Mouse (Mus musculus) urinary bladder, postnatal 4 days (tissue): ENCODE measurements around the gene Spata32.

Experiments used
- DNase-seq, 2 experiments: peaks; one replicate each; pipeline ENCODE4 v3.0.0; 2021 to 2022; ENCODE audit warnings: low spot score in 2 of 2

Spata32 gene

DNA sequence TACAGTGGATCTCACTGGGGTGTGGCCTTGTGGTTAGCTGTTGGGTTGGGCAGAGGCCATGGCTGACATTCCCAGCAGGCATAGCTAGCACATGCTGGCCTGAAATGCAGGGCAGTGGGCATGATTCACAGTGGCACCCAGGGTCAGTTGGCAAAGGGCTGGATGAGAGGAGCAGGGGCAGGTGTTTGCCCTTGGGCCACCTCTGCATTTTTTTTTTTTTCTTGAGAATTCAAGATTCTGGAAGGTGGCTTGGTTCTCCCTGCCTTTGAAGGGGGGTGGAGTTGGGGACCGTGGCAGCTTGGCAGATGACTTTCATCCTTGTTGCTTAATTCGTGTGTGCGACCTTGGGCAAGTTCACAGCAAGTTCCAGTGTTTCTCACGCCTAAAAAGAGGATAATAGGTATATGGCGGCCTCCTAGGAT, 43.8 kb downstream of the Spata32 start:
- DNase-seq, result no peak

GRCm38 (mm10) chr11:103173771-103174344, 44.4 kb downstream of the Spata32 start:
- DNase-seq, result no peak

DNA sequence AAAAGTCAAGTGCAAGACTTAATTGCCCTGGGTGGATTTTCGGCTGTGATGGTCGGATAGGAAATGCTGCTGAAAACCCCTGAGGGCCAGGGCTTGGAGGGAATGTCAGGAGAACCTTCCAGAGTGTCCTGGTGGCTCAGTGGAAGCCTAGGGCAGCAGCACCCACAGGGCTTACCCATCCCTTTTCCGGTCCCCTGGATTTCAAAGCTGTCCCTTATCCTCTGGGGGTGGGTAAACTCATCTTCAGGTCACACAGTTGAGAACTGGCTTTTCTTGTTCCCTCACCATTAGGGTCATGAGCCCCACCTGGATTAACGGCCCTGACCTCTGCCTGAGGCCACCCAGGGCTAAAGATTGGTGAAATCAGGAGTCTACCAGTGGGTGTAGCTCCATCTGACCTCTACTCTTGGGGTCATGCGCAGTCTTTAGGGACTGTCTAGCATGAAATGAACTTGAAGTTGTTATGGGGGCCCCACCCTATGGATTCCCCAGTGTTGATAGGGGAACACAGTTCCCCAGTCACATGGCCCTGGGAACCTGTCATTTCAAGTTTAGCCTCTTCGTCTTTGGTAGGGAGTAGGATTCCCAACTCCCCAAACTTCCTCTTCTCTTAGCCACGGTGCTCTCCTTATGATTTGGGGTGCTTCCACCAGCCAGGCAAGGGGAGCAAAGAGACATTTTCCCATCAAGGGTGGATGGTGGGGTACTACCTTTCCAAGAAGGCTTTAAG, 45.0 kb downstream of the Spata32 start:
- no peak for DNase-seq

DNA sequence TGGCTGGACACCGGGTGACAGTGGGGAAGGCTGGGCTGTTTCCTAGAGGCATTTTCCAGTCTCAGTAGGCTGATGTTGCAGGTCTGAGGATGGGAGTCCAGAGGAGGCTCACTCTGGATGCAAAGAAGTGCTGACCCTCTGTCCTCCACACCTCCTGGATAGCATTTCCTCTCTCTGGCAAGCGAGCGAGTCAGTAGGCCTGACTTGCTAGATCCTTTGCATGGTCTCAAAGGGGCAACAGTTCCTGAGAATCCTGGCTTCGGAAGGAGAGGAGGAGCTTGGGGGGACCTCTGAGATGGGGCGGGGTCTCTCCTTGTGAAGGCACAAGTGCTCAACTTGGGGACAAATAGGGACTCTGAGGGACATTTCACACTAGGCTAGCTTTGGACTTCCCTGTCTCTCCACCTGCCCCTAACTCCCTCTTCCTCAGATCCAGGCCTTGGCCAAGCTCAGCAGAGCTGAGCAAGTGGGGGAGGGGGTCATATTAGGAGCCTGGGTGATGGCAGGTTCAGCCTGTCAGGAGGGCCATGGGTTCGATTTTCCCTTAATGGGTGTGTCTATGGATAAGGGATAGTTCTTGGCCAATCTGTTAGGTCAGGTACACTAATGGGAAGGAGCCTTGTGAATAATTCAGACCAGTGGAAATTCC, 45.7 kb downstream of the Spata32 start:
- no peak for DNase-seq

DNA sequence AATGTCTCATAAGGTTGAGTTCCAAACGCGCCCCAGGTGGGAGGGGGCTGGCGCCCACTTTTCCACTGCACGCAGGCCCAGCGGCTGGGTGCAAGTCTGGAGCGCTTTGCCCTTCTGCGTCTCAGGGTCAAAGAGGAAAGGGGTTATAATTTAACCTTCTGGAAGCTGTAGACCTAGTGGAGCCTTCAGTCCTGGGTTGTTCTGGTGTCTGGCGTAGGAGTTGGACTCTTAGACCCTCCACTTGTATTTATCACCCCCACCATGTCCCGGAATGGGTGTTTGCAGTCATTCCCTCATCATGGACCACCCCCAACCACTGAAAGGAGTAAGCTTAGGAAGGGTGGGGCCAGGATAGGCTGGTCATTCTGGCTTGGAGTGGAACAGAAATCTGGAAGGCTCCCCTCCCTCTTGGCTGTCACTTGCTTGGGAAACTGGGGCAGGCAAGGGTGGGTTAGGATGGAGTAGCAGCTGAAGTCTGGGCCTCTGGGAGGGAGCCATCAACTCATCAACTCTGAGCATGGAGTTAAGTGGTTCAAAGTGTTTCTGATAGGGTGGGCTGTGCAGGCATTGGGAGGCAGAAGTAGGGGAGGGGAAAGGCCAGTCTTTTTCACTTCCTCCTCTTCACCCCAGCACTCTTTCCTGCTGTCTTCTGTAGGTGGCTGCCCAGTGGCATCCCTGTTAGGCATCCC, 46.4 kb downstream of the Spata32 start:
- DNase-seq, result no peak

DNA sequence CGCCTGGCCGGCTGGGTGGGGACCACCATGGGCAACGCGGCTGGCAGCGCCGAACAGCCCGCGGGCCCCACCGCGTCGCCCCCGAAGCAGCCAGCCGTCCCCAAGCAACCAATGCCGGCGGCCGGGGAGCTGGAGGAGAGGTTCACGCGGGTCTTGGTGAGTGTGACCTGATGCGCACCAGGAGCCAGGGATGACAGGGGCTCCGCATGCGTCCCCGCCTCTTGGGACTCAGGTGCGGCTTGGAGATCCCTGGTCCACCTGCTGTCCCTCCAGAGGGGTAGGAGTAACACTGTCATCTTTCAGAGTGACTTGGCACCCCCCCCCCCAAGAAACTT, 47.0 kb downstream of the Spata32 start:
- DNase-seq, result no peak

GRCm38 (mm10) chr11:103170494-103171285, 47.5 kb downstream of the Spata32 start, which contains the start of gene Fmnl1:
Gene Fmnl1, plus strand, starts transcription at chr11:103171107.
- DNase-seq, result no peak

GRCm38 (mm10) chr11:103170111-103170493, 48.1 kb downstream of the Spata32 start:
- no peak for DNase-seq

GRCm38 (mm10) chr11:103169664-103170063, 48.6 kb downstream of the Spata32 start:
- no peak for DNase-seq

- DNase-seq, result peak in 1 of 2 experiments; percentile 45
These were observed 49.4 kb downstream of the Spata32 start for GRCm38 (mm10) chr11:103168690-103169390.

GRCm38 (mm10) chr11:103164391-103164790, 53.8 kb downstream of the Spata32 start:
- no peak for DNase-seq

DNA sequence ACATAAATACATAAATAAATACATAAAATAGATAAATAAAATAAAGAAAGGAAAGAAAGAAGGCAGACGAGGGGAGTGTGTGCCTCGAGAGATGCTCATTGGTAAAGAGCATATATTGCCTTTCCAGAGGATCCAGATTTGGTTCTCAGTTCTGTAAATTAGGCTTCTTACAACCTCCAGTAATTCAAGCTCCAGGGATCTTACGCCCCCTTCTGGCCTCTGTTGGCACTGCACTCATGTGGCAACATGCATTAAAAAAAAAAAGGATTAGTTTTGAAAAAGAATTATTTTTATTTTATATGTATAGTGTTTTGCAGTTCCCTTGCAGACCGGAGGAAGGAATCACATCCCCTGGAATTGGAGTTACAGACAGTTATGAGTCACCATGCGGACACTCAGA, 56.1 kb downstream of the Spata32 start:
- DNase-seq, result no peak

- no peak for DNase-seq
These were observed 56.8 kb downstream of the Spata32 start for GRCm38 (mm10) chr11:103161449-103161848.

DNA sequence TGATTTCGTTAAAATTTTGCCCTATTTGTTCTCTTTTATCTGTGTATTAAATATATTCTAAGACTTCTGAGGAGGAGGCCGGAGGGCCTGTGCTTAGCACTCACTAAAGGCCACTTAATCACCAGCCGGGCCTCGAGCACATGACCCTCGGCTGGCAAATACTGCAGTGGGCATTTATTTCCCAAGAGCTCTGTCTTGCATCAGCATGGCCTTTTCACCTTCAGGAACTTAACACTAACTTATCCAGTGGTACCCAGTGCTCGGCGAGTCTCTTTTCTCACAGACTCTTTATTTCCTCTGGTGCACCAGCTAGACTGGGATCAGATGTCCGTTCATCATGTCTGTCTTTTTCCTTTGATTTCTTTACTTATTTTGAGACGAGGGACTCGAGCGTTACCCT, 57.5 kb downstream of the Spata32 start:
- DNase-seq, result no peak

GRCm38 (mm10) chr11:103158621-103159478, 59.4 kb downstream of the Spata32 start:
- DNase-seq, result peak; percentile 94 to 98
